Mouse (Mus musculus) kidney, postnatal 0 days (tissue): ENCODE measurements at regions not wholly inside any gene's neighbourhood (a gene's known extent, or its start where the extent isn't known, plus 50 kb on each side); places are given as distances from the start of the nearest gene placed in this dataset.

Experiments used
- ATAC-seq: fragments of 200-750 bp; cut with Nextera tagmentation; replicated peaks from 2 replicates; pipeline ENCODE4 v1.8.0; 2017; ENCODE audit warnings: low read depth, moderate number of reproducible peaks, moderate TSS enrichment, moderate library complexity; ENCODE audit not compliant: low FRiP score
- DNase-seq: peaks from one replicate; pipeline ENCODE4 v3.0.0-alpha.2; 2016; ENCODE audit warnings: low spot score
- H3K27ac ChIP-seq: fragments of 300-500 bp; sonication (generic); 2 replicates; pipeline ENCODE4 v1.5.1; 2014; ENCODE audit warnings: mild to moderate bottlenecking
- H3K27me3 ChIP-seq: fragments of 300-500 bp; sonication (generic); 2 replicates; pipeline ENCODE4 v1.6.1; 2014; ENCODE audit warnings: low read length, mixed read lengths; ENCODE audit not compliant: insufficient read depth
- H3K36me3 ChIP-seq: fragments of 300-500 bp; sonication (generic); 2 replicates; pipeline ENCODE4 v1.6.1; 2014; ENCODE audit warnings: low read length, mixed read lengths; ENCODE audit not compliant: insufficient read depth
- H3K4me1 ChIP-seq: fragments of 300-500 bp; sonication (generic); replicated peaks from 2 replicates; pipeline ENCODE4 v1.6.1; 2014; ENCODE audit warnings: antibody characterized with exemption, low read length, mixed read lengths; ENCODE audit not compliant: insufficient read depth
- H3K4me2 ChIP-seq: fragments of 300-500 bp; sonication (generic); 2 replicates; pipeline ENCODE4 v1.6.1; 2014; ENCODE audit warnings: mild to moderate bottlenecking, low read length, moderate library complexity, mixed read lengths
- H3K4me3 ChIP-seq: fragments of 300-500 bp; sonication (generic); replicated peaks from 2 replicates; pipeline ENCODE4 v1.5.1; 2014; ENCODE audit warnings: low read depth, low read length
- H3K9ac ChIP-seq: fragments of 300-500 bp; sonication (generic); 2 replicates; pipeline ENCODE4 v1.6.1; 2014; ENCODE audit warnings: low read depth, low read length
- H3K9me3 ChIP-seq: fragments of 300-500 bp; sonication (generic); replicated peaks from 2 replicates; pipeline ENCODE4 v1.6.1; 2016; ENCODE audit warnings: low read length, inconsistent platforms, mixed read lengths
- CTCF ChIP-seq: IDR thresholded peaks from 2 replicates; pipeline ENCODE4 v1.5.1; 2016; ENCODE audit warnings: antibody characterized with exemption, low read depth, mild to moderate bottlenecking, moderate library complexity
- WGBS: fragments of 180-500 bp; shearing (Covaris S2); extraction: QIAGEN DNeasy Blood & Tissue Kit; methylation state at CpG from one replicate; pipeline ENCODE4 v1.1.7; 2014; 5-methylcytosine and 5-hydroxymethylcytosine counted together

- no peak overlapping the region for H3K4me3 ChIP-seq
- no peak overlapping the region for H3K27ac ChIP-seq
These were observed 511.5 kb downstream of the Phf3 start for GRCm38 (mm10) chr1:30362072-30362769.

GRCm38 (mm10) chr1:30320657-30321262 lies 553.0 kb downstream of the Phf3 start:
- ATAC-seq (no peak), DNase-seq (no peak)
- Histone ChIP-seq H3K27me3 (no peaks in the 10 kb centered on the region), H3K36me3 (no peaks in the 10 kb centered on the region), H3K4me1 (no peaks in the 10 kb centered on the region), H3K9ac (no peak overlapping the region), H3K4me2 (no peak overlapping the region), H3K9me3 (no peaks in the 10 kb centered on the region), H3K4me3 (no peak overlapping the region), H3K27ac (no peak overlapping the region)
- TF ChIP-seq CTCF = no peak
- WGBS = 80% methylated on average over 6 of the region's 6 CpGs

More at GRCm38 (mm10) chr1:30362072-30362769, 511.5 kb downstream of the Phf3 start:
- H3K4me2 ChIP-seq = no peak overlapping the region
- no peaks in the 10 kb centered on the region for H3K4me1 ChIP-seq
- H3K9ac ChIP-seq = no peak overlapping the region
- DNase-seq (no peak), ATAC-seq (no peak)
- TF ChIP-seq CTCF = no peak
- no peaks in the 10 kb centered on the region for H3K27me3 ChIP-seq
- no peaks in the 10 kb centered on the region for H3K36me3 ChIP-seq
- WGBS = 82% methylated on average over 7 of the region's 7 CpGs
- H3K9me3 ChIP-seq = no peaks in the 10 kb centered on the region

- H3K27ac ChIP-seq = no peak overlapping the region
- no peak for ATAC-seq
- TF ChIP-seq CTCF = no peak
- DNase-seq = no peak
- no peak overlapping the region for H3K9ac ChIP-seq
- no peak overlapping the region for H3K4me2 ChIP-seq
- no peaks in the 10 kb centered on the region for H3K4me1 ChIP-seq
- no peaks in the 10 kb centered on the region for H3K27me3 ChIP-seq
- H3K4me3 ChIP-seq = no peak overlapping the region
- WGBS = 74% methylated on average over 8 of the region's 8 CpGs
- no peaks in the 10 kb centered on the region for H3K36me3 ChIP-seq
- H3K9me3 ChIP-seq = no peaks in the 10 kb centered on the region
These were observed 555.5 kb downstream of the Phf3 start for GRCm38 (mm10) chr1:30318195-30318594.

DNA sequence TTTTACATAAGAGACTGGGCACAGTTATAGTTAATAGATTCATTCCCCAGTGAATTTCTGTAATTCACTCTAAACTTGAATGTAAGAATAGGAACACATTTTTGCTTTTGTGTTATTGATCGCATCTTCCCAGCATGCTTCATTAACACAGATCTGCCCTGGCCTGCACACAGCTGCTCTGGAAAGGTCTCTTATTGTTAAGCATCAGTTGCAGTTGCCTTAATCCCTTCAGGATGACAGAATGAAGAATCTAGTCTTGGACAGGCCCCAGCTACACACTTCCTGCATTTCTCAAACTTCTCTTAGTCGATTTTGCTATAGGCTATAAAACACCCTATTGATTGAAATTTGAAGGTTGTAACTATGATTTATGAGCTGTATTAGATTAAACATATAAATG lies 584.6 kb downstream of the Phf3 start:
- H3K27me3 ChIP-seq = no peaks in the 10 kb centered on the region
- H3K4me1 ChIP-seq = no peaks in the 10 kb centered on the region
- H3K36me3 ChIP-seq = no peaks in the 10 kb centered on the region
- H3K4me3 ChIP-seq = no peak overlapping the region
- H3K9ac ChIP-seq = no peak overlapping the region
- H3K9me3 ChIP-seq = no peaks in the 10 kb centered on the region
- DNase-seq (no peak), ATAC-seq (no peak)
- no peak overlapping the region for H3K4me2 ChIP-seq
- TF ChIP-seq CTCF = no peak
- 74% methylated on average over 2 of the region's 2 CpGs for WGBS
- H3K27ac ChIP-seq = no peak overlapping the region

GRCm38 (mm10) chr1:30262418-30262817 lies 611.3 kb downstream of the Phf3 start:
- H3K27me3 ChIP-seq = no peaks in the 10 kb centered on the region
- ATAC-seq = no peak
- DNase-seq = no peak
- no peak overlapping the region for H3K4me2 ChIP-seq
- no peaks in the 10 kb centered on the region for H3K36me3 ChIP-seq
- no peaks in the 10 kb centered on the region for H3K9me3 ChIP-seq
- no peak overlapping the region for H3K27ac ChIP-seq
- 55% methylated on average over 2 of the region's 2 CpGs for WGBS
- H3K4me3 ChIP-seq = no peak overlapping the region
- TF ChIP-seq CTCF = no peak
- no peak overlapping the region for H3K9ac ChIP-seq
- no peaks in the 10 kb centered on the region for H3K4me1 ChIP-seq

DNA sequence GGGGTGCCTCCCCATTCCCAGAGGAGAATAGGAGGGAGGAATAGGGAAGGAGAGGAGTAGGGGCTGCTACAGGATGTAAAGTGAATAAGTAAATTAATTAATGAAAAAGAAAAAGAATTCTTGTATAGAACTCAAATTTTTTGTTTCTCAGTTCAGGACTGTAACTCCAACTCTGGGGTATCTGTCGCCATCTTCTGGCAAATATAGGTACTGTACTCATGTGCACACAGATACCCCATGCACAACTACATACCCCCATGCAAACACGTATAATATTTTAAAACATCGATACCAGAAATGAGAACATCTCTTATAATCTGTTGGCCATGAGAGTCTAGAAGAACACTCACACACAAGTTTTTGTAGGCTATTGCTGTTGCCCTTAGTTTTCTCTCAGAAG lies 614.2 kb downstream of the Phf3 start:
- DNase-seq = peak; percentile 1
- H3K27me3 ChIP-seq = no peaks in the 10 kb centered on the region
- H3K9ac ChIP-seq = no peak overlapping the region
- H3K36me3 ChIP-seq = no peaks in the 10 kb centered on the region
- H3K27ac ChIP-seq = no peak overlapping the region
- no peaks in the 10 kb centered on the region for H3K4me1 ChIP-seq
- 78% methylated on average over 3 of the region's 3 CpGs for WGBS
- peak; percentile 52 for TF ChIP-seq CTCF
- H3K9me3 ChIP-seq = no peaks in the 10 kb centered on the region
- H3K4me3 ChIP-seq = no peak overlapping the region
- no peak overlapping the region for H3K4me2 ChIP-seq
- ATAC-seq = no peak
